Mouse (Mus musculus) MEL (cell line): ENCODE data around the gene Gls.

Experiments used
- BHLHE40 ChIP-seq: IDR thresholded peaks from 2 replicates; pipeline ENCODE4 v1.6.1; 2012; ENCODE audit warnings: low read depth, mild to moderate bottlenecking, inconsistent platforms, low read length, improper control_type of control experiment, borderline replicate concordance
- CHD1 ChIP-seq: IDR thresholded peaks from 2 replicates; pipeline ENCODE4 v1.6.1; 2012; ENCODE audit warnings: low read depth, mild to moderate bottlenecking, inconsistent platforms, low read length, improper control_type of control experiment
- CHD2 ChIP-seq: IDR thresholded peaks from 2 replicates; pipeline ENCODE4 v1.6.1; 2011; ENCODE audit warnings: low read length, improper control_type of control experiment
- CTCF ChIP-seq, 3 experiments: IDR thresholded peaks in 2 of 3; conservative IDR thresholded peaks in 1 of 3; 2 replicates each; pipeline ENCODE4 v1.5.1; 2011 to 2012; ENCODE audit warnings: low read length in 3 of 3, low read depth in 2 of 3, mild to moderate bottlenecking in 2 of 3, improper control_type of control experiment in 1 of 3, inconsistent platforms in 1 of 3, mixed read lengths in 1 of 3, moderate library complexity in 1 of 3; ENCODE audit not compliant: control insufficient read depth in 1 of 3, insufficient read depth in 1 of 3, poor library complexity in 1 of 3, severe bottlenecking in 1 of 3
- ELF1 ChIP-seq: IDR thresholded peaks from 2 replicates; pipeline ENCODE4 v1.6.1; 2014; ENCODE audit warnings: low read depth, mild to moderate bottlenecking, inconsistent platforms, low read length, improper control_type of control experiment, moderate library complexity
- EP300 ChIP-seq, 2 experiments: IDR thresholded peaks; 2 replicates each; pipeline ENCODE4 v1.6.1; 2011; ENCODE audit warnings: improper control_type of control experiment in 2 of 2, low read length in 2 of 2, low read depth in 1 of 2, mild to moderate bottlenecking in 1 of 2
- GABPA ChIP-seq: IDR thresholded peaks from 2 replicates; pipeline ENCODE4 v1.6.1; 2012; ENCODE audit warnings: low read depth, mild to moderate bottlenecking, inconsistent platforms, low read length, improper control_type of control experiment, moderate library complexity
- MAX ChIP-seq: IDR thresholded peaks from 2 replicates; pipeline ENCODE4 v1.6.1; 2011; ENCODE audit warnings: low read length, improper control_type of control experiment
- NELFE ChIP-seq: IDR thresholded peaks from 2 replicates; pipeline ENCODE4 v1.6.1; 2011; ENCODE audit warnings: low read depth, low read length, improper control_type of control experiment
- POLR2A ChIP-seq, 2 experiments: IDR thresholded peaks; 2 replicates each; pipeline ENCODE4 v1.6.1; 2011 to 2012; ENCODE audit warnings: low read length in 2 of 2, mild to moderate bottlenecking in 2 of 2, control low read depth in 1 of 2, improper control_type of control experiment in 1 of 2, low read depth in 1 of 2, moderate library complexity in 1 of 2; ENCODE audit not compliant: control insufficient read depth in 1 of 2, insufficient read depth in 1 of 2, poor library complexity in 1 of 2
- SIN3A ChIP-seq: IDR thresholded peaks from 2 replicates; pipeline ENCODE4 v1.6.1; 2012; ENCODE audit warnings: low read length, improper control_type of control experiment, inconsistent platforms

DNA sequence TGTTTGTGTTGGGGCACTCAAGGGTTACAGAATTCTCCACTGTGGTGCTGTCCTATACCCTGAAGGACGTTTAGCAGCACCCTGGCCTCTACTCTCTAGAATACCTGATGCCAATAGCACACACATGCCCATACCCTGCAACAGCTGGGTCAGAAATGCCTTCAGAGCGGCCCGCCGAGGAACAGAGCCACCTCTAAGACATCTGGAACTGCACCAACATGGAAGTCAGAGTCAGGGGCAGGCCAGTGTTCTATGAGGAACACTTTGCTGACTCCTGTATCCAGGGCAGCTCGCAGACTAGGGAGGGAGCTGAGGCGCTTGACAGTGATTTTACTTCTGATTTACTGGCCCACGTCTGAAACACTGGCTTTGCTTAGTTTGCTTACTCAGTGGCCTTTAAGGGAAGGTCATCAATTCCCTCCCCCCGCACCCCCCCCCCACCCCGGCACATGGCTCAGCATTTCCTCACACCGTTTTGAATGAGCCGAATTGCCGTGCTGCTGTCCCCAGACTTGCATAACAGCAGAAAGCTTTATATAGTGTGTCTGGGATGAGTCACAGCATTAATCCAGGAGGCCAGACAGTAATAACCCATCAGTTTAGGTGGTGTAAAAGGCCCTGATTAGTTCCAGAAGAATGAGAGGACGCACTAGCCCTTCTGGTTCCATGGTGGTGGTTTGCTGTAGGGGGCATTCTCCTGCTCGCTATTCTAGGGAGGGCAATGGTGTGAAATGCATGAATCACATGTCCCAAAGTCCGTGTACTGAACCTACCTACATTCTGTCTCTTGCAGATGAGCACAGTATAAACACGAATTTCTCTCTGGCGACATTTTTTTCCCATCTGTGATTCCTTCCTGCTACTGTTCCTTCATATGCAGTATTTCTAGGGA is 74.3 kb downstream of the Gls start:
- TF ChIP-seq EP300 (IDR thresholded peaks at IDR 0.05; ENCODE audit: low read depth in 1 of 2, low read length in 2 of 2) (no peak), MAX (no peak), ELF1 (no peak), NELFE (no peak), CTCF (IDR thresholded peaks at IDR 0.05 in 2 of 3, conservative IDR thresholded peaks at IDR 0.05 in 1 of 3; ENCODE audit: control insufficient read depth in 1 of 3, insufficient read depth in 1 of 3, low read depth in 2 of 3, low read length in 3 of 3, poor library complexity in 1 of 3, severe bottlenecking in 1 of 3) (no peak), SIN3A (no peak), POLR2A (IDR thresholded peaks at IDR 0.05; ENCODE audit: control insufficient read depth in 1 of 2, insufficient read depth in 1 of 2, low read depth in 1 of 2, low read length in 2 of 2, poor library complexity in 1 of 2) (no peak), GABPA (no peak), BHLHE40 (no peak), CHD1 (no peak), CHD2 (no peak)
